Mouse (Mus musculus) thymus, postnatal 36 days (tissue): ENCODE measurements around the gene Agpat1.

Source experiments
- DNase-seq, 2 experiments: peaks; one replicate each; pipeline ENCODE4 v3.0.0; 2022; ENCODE audit warnings: mixed read lengths in 2 of 2

The Agpat1 gene

GRCm38 (mm10) chr17:34655581-34655991, 51.5 kb downstream of the Agpat1 start:
- no peak for DNase-seq

GRCm38 (mm10) chr17:34656666-34657065, 52.6 kb downstream of the Agpat1 start:
- no peak for DNase-seq

- no peak for DNase-seq
Observed at GRCm38 (mm10) chr17:34657271-34657670, 53.2 kb downstream of the Agpat1 start.

- DNase-seq, result no peak
Observed at GRCm38 (mm10) chr17:34658145-34658544, 54.1 kb downstream of the Agpat1 start.

- DNase-seq, result no peak
Observed at GRCm38 (mm10) chr17:34658591-34658990, 54.5 kb downstream of the Agpat1 start.

- DNase-seq, result no peak
Observed at GRCm38 (mm10) chr17:34659181-34659896, 55.3 kb downstream of the Agpat1 start.

- DNase-seq, result no peak
Observed at GRCm38 (mm10) chr17:34659897-34660214, 55.8 kb downstream of the Agpat1 start.

- DNase-seq, result no peak
Observed at GRCm38 (mm10) chr17:34660259-34660820, 56.3 kb downstream of the Agpat1 start.

- no peak for DNase-seq
Observed at GRCm38 (mm10) chr17:34661121-34661591, 57.1 kb downstream of the Agpat1 start.

GRCm38 (mm10) chr17:34662468-34662867, 58.4 kb downstream of the Agpat1 start:
- no peak for DNase-seq

- DNase-seq, result no peak
Observed at GRCm38 (mm10) chr17:34662978-34663377, 58.9 kb downstream of the Agpat1 start.
